Mouse (Mus musculus): ENCODE measurements around the gene Crim1.

The Crim1 gene

DNA sequence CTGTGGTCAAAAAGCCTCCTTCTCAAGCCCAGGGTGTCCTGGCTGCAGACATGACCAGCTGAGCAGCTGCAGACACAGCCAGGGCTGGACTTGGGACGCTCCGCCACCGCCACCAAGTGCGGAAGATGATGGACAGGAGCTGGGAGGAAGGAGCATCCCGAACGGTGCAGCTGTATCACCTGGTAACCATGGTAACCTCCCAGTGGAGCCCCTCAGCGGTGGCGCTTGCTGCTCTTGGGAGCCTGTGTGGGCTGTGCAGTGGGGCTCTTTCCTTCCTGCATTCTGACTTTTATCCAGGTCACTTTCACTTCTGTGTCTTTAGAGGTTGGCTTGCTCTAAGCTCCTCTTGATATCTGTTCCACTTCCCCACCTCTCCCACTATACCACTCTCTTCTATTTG, 54.2 kb downstream of the Crim1 start:
- no peak for DNase-seq

DNA sequence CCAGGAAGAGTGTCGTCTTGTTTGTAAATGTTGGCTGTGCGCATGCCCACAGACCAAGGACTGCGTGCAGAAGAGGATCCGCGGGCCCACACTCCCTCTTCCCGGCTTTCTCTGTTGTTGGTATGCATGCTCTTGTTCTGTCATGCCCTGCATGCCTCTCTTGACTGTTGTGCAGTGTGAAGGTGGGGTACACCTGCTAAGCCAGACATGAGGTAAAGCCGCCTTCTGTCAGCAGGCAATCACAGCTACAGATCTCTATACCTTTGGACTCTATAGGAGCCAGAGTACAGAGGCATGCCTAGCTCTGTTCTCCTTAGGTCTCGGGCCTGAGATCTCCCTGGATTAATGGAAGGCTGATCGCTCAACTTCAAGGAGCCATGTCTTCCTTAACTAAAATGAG, 55.7 kb downstream of the Crim1 start:
- no peak for DNase-seq

DNA sequence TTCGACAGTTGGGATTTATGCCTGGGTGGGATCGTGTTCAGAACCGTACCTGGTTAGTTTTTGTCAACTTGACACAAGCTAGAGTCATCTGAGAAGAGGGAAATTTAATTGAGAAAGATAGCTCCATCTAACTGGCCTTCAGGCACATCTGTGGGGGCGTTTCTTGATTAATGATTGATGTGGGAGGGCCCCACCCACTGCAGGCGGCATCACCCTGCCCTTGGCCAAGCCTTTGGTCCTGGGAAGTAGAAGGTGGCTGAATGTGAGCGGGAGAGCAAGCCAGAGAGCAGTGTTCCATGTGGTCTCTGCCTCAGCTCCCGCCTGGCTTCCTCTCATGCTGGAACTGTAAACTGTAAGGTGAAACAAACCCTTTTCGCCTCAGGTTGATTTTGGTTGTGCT, 56.5 kb downstream of the Crim1 start:
- no peak for DNase-seq

DNA sequence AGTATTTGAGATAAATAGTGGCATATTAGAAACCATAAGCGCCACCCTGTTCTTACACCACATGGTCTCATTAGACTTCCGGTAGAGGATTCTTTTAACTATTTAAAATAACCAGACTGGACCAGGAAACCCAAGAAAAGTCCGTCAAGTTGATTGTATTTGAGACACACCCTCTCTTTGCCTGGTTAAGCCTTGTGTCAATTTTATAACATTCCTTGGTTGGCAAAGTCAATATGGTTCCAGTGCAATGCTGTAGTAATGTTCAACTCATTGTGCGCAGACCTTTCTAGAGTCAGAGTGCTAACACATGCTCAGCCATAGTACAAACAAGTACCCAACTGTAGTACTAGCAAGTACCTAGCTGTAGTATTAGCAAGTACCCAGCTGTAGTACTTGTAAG, 61.6 kb downstream of the Crim1 start:
- no peak for DNase-seq

DNA sequence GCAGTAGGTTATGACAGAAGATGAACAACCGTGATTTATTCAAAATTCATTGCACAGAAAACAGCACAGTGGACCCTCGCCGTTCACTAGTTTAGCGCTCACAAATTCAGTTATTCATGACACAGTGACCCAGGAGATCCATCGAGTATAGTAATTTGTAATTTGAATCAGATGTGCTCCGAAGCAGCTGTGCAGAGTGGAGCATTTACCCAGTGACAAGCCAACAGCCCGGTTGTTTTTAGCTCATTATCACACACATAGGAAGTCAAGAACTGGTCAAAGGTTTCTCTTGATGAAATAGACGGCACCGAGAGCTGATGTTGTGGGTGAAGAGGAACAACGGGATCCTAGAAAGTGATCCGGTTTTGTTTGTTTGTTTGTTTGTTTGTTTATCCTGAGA, 64.1 kb downstream of the Crim1 start:
- no peak for DNase-seq

DNA sequence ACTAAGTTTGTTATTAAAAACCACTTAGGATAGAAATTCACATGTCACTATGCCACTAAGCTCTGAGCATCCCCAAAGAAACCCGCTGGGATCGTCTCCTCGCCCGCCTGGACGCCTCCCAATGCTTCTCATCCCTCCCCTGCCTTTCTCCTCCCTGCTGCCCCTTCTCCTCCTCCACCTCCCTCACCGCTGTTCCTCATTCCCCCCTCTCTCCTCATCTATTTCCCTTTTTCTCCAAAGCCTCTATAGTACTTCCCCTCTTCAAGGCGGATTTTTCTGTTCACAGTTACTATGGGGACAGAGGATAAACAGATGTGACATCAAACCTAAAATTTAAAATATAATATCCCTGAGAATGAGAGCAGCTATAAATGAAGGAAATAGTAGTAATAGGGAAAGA, 65.1 kb downstream of the Crim1 start:
- DNase-seq: no peak

DNA sequence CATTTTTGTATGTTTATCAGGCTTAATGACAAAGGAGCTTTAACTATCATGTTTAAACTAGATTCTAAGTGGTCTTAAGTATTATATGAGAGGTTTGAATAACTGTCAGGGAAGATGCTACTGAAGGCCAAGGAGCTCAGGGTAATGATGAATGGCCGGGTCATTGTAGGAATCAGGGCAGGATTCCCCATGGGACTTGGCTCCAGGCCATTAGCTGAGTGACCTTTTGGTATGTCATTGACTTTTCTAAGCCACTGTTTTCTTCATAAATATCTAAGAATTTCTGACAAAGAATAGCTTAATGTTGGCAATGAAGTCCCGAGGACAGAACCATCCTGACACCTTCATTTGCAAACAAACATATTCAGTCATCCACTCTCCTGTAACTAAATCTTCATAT, 66.2 kb downstream of the Crim1 start:
- DNase-seq: no peak

DNA sequence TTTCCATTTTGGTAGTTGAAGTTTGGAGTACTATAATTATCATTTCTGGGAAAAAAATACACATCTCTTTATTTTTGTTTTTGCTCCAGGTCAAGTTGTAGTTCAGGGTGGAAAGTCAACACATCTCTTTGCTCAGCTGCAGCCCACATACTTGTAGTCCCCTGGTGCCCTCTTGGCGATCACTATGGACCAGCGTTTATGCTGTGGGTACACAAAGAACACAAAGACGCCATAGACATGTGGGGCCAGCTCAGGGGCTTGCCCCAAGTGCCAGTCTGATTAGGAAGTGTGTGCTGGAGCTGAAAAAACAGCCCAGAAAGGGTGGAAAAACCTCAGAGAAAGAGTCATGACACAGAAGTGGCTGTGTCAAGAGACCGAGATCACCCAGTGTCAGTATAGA, 68.5 kb downstream of the Crim1 start:
- no peak for DNase-seq

DNA sequence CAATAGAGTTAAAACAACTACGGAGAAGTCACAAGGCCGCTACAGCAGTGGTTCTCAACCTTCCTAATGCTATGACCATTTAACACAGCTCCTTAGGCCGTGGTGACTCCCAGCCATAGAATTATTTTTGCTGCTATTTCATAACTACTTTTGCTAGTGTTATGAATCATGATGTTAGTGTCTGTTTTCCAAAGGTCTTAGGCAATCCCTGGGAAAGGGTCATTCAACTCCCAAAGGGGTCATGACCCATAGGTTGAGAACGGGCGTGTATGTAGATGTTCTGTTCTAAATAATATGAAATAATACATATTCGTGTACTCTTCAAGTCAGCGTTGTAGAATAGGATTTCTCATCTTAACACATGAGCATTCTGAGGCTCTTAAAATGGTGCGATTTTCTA, 69.3 kb downstream of the Crim1 start:
- DNase-seq: no peak

DNA sequence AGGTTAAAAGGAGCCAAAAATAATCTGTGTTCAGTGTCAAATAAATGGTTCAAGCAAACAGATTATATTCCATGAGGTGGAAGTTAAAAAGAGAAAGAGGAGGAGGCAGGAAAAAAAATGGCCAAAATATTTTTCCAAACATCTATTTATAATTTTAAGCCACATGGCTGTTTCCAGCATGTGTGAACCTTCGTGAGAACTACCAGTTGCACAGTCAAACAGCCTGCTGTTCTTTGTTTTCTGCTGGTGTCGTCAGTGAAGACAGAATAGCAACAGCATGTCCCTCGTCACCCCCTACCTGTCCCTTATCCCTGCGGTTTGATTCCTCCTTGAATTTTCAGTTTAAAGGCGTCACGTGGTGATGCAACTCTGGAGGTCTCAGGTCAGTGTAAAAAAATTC, 70.0 kb downstream of the Crim1 start:
- DNase-seq: no peak

DNA sequence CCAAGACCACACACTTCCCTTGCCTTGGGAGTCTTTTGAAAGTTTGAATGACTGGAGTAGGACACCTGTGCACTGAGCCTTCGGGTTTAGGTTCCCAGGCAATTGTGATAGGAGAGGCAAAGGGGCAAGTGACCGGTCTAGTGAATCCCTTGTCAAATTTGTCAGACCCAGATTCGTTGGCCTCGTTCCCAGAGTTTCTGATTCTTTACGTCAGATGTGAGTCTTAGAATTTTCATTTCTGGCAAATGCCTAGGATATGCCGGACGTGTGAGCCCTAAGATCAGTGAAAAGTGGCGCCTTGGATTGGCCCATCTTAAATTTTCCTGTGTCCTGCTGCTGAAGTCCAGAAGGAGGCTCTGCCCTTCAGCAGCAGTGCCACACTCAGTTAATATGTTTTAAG, 71.7 kb downstream of the Crim1 start:
- DNase-seq: no peak

DNA sequence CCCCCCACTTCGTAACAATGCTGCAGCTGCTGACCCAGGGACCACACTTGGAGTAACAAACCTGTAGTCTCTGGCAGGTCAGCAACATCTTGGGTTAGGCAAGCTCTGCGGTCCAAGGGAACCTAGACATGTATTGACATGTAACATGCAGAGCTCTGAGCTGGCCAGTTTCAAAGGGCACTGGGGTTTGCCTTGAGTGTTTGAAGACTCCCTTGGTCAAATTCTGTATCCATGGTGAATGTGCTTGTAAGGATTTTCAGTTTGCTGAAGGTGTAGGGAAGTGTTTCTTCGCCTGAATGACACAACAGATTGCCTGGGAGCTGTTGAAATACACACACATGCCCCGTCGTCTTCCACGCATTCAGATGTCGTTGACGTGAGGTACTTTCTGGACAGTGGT, 72.1 kb downstream of the Crim1 start:
- no peak for DNase-seq

DNA sequence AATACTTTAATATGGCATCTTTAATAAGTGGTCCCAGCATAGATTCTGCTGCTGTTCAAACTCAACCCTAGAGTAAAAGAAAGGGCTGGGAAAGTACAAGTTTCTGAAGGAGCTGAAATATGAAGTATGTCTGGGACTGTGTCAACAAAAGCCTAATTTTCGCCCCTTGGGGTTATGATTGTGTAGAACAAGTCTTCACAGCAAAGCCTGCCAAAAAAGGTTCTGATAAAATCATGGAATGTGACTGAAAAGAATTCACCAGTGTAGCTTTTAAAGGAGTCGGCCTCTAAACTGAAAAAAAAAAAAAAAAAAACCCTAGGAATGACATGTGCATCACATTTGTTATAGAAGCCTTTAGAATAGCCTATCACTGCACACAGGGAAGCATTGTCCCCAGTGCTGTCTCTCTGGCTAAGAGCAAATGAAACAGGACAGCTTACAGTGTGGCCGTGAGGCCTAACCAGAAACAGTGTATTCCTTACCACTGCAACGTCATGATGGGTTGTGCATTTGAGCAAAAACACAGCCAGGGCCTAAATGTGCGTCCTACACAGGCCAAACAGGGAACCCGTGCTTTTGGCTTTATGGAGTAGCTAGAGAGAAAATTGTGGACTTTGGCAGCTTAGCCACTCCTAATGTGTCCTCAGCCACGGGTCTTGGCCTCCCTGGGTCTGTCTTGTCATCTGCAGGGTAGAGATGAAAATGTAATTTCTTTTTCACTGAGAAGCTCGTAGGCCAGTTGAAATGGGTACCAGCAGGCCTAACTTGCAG, 72.8 kb downstream of the Crim1 start:
- no peak for DNase-seq

DNA sequence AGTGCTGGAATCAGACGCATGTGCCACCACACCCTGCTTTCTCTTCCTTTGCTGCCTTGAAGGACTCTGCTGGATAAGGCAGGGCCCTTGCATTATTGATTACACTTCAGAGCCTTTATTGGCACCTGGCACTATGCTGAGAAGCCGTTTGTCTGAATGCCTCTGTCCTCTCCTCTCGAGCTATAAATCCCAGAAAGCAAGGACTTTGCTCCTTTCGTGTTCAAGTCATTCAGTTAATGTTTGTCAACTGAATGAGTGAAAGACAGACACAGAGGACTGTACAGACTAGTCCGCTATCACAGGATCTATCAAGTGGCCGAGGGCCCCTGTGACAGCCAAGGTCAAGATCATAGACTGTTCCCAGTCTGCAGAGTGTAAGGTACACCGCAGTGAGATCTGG, 73.8 kb downstream of the Crim1 start:
- DNase-seq: no peak

DNA sequence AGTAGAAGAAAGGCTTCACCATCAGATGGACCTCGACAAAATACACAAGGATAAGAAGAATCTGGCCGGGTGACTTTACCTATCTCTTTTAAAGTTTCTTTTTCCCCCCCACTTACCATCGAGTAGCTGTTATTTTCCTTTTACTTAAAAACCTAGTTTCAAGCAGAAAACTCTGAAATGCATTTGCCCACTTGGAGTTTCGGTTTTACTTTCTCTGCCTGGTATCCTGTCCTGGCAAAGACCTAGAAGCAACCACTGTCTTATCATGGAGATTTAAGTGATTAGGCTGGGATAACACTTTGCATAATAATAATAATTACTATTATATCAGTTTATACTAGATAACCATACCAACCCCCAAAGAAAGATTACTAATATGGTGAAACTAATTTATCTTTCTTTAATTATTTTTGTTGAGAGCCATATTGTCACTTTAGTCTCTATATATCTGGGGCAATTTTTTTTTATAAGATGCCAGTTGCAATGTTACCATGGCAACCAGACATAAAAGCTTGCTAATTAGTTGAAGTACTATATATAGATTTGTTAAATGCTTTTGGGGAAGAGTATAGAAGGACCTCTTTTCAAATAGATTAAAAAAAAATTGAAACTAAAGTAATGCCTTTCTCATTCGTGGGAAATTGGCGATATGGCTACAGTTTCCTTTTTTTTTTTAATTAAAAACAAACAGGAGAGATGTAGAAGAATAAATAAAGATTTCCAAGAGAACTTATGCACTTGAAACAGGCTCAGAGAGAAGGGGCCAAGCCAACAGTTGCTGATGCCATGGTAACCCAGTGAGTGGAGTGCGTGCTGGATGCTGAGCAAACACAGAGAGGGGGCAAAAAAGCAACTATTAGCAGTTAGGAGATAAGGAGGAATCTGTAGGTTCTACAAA, 74.8 kb downstream of the Crim1 start:
- DNase-seq: no peak

DNA sequence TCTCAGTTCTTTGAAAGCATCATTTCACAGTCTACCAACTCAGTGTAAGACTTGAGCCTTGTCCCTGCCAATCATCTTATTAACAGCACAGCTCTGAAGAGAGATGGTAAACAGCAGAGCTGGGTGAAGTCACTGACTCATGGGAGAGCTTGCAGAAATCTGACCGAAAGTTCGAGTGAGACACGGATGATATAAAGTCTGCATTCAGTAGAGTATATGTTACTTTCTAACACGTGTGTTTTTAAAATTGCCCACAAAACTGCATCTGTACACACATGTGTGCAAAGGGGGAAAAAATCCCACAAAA, 75.4 kb downstream of the Crim1 start:
- DNase-seq: no peak

DNA sequence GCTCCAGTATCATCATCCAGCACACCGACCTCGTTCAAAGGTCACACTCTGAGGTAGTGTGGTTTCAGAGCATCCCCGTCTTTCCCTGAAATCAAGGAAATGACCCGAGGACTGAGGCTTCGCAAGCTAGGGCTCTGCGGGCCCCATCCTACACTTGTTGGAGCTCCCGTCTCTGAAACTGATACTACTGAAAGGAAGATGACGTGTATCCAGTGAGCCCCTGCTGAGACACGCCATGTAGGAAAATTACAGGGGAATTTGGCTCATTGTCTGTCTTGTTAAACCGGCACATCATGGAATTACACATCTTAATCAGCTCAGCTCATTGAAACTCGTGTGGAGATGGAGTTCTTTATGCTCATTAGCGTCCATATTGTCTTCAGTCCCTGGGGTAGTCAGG, 79.1 kb downstream of the Crim1 start:
- DNase-seq: no peak

DNA sequence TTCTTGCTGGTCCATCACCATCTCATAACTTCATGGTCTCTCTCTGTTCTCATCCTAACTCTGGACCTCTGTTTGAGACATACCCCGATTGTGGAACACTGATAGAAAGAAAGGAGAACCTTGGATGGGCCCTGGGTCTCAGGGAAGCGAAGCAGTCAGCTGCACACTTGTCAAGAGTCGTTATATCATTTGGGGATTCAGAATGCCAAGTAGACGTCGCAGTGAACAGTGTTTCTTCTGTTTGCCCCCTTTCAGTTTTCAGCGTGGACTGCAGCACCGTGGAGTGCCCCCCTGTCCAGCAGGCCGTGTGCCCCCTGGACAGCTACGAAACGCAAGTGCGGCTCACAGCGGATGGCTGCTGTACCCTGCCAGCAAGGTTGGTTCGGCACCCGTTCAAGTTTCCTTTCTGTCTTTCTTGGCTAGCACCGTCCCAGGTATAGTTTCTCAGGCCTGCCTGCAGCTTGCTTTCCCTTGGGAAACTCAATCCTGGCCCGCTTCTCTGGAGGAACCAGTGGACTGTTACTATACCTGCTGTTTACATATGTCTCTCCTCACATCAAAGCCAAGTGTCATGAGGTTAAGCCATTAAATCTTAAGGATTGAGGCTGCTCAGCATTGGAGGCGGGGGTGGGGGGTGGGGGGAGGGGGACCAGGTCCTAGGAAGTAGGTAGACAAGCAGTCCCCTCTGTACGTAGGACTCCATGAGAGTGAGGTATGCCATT, 81.1 kb downstream of the Crim1 start:
- peak; percentile 30 for DNase-seq

DNA sequence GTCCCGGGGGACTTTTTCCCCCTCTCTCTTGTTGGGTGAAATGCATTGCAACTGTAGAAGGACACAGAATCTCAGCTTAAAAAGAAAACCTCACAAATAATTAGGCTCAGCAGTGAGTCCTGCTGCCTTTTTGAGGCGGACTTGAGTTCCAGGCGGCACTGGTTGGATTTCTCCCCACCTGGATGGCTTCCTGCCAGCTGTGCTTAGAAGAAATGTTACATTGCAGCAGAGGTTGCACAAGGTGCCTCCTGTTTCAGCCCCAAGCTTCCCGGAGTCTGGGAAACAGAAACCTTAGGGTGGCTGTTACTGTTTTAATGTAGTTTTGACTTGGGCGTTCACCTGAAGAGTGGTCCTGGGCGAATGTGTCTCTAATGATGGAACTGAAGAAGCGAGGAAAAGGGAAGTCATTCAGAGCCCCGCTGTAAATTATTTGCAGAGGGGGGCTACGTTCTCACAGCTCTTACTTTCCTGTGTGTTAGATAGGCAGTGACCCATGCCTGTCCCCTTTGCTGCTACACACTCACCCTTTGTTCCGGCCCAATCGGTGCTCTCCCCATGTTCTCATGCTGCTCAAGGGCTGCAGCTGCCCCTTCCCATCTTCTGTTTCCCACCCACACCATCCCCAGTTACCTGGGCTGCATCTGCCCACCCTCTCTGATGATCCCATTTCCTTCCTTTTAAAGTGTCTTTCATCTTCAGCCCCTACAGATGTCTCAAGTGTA, 83.4 kb downstream of the Crim1 start:
- no peak for DNase-seq

DNA sequence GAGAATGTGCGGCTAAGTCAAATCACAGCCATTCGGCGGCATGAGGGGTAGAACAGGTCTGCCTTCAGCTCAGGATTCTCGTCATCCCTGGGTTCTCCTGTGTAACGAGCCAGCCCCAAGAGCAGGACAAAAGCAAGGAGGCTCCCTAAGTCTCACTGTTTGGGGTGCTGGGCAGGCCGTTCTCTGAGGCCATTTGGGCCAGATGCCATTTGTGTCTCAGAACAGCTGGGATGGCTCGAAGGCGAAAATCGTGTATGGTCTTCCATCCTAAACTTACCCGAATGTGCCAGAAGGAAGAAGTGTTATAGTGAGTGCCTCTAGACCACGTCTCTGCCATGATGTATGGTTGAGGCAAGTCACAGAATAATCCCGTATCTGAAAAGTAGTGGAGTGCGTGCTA, 86.0 kb downstream of the Crim1 start:
- DNase-seq: no peak

DNA sequence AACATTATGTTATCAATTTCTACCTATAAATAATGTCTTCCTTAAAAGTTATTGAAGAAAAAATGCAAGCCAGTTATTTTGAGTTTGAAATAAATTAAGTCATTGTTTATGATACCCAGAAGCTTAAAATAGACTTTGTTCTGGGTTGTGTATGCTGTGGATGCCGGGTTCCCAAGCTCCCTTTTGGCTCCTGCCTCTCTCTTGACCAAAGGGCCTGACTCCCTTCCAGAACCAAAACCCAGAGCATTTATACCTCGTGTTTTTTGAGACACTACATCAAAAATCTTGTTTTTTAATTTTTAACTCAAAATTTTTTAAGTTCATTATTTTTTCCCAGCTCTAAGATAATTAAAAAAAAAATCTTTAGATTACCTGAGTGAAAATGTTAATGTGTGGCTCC, 87.3 kb downstream of the Crim1 start:
- no peak for DNase-seq

DNA sequence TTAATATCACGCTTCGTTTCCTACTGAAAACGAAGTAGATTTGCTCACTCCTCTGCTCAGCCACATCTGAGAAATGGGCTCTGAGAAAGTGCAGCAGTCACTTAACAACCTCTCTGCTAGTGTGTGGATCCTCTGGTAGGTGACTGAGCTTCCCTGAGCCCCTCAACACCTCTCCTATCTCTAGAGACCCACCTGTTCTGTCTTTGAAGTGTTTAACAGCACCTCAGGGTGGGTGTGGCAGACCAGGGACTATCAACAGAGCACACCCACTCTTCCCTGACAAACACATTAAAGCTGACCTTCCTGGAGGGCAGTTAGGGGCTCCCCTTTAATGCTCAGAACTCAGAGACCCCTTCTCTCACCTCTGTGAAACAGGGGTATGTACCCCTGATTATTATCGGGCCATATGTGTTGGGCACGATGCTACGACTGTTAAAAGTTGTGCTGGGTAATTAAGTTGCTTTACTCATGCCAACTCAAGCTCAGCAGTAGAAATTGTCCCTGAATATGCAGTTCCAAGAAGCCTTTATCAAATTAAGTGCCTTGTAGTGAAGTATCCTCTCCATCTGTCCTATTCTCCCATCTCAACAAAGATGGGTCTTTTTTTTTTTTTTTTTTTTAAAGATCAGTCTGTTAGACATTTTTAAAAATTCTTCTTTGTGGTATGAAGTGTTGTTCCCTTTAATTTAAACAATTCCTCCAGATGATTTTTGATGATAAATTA, 90.3 kb downstream of the Crim1 start:
- no peak for DNase-seq

DNA sequence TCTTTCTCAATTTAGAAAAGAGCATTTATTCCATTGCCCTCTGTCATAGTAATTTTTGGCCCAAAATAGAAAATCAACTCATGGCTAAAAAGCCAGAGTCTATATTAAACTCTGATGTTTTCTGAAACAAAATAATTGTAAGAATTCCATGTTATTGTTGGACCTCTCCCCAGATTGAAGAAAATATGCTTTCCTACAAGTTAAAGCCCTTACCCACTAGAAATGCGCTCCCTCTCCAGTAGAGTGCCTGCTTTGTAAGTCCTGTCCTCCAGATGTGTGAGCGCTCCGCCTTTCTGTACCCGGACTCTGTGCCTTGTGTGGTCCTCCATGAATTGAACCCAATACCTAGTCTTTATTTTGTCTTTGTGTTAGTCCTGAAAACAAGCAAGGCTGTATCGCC, 91.0 kb downstream of the Crim1 start:
- no peak for DNase-seq
